Comparison of ENCODE assay signal across 7 mouse cellular contexts in the genomic region with DNA sequence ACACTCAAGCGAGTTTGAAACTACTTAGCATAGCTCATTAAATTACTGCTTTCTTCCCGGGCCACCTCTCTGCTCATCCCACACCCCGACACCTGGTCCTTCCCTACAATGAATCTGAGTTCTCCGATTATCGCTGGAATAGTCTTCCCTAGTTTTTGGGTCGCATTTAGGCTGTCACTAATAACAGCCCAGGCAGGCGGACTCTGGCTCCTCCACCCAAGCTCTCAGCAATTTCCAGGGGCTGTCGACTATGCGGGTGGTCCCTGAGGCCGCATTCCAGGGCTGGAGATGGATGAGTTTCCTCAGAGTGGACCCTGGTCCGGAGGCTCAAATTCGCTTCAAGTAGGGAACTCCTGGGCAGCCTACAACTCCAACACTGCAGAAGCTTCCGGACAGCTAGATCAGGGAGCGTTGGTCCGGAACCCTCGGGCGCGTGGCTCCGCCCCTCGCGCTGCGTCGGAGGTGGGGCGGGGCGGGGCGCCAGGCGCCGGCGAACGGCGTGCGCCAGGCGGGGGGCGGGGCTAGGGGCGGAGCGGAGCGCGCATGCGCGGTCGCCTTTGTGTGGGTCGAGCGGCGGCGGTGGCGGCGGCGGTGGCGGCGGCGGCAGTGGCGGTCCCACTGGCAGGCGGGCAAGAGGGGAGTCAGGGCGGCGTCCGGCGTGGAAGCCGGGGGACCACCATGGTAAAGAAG. TPM values are rescaled to one million over a fixed set of nuclear protein-coding genes. Genes with fewer than 3 reads are reported as not detected.
DNase-seq lines count a peak whose midpoint lies in the region; ATAC-seq and TF ChIP-seq lines count a peak whose summit lies in the region.

Gene Rtf1, plus strand, starts transcription at position 544 of the 690 bp plus-strand sequence.

- H3K9me3 ChIP-seq in embryonic facial prominence, embryonic 11.5 days (replicated peaks; ENCODE audit: control insufficient read depth, low read length): no peaks in the 10 kb centered on the region
- H3K9me3 ChIP-seq in limb, embryonic 12.5 days: no peaks in the 10 kb centered on the region
- H3K9me3 ChIP-seq in midbrain, embryonic 15.5 days: no peaks in the 10 kb centered on the region

- no peaks in the 10 kb centered on the region for H3K4me1 ChIP-seq in embryonic facial prominence, embryonic 11.5 days (ENCODE audit: control insufficient read depth, insufficient read depth, low read length)
- no peaks in the 10 kb centered on the region for H3K4me1 ChIP-seq in kidney, adult 2 months (ENCODE audit: control insufficient read depth, insufficient read depth, low read length)
- peaks cover 15% of the 10 kb centered on the region; the same call in 1 of the 2 replicates for H3K4me1 ChIP-seq in limb, embryonic 12.5 days (replicated peaks)
- peaks cover 27% of the 10 kb centered on the region for H3K4me1 ChIP-seq in midbrain, embryonic 15.5 days
- H3K4me1 ChIP-seq in spleen, adult 2 months (ENCODE audit: control insufficient read depth, insufficient read depth, insufficient read length): 0 out of 2 replicates have a peak, but pooled peaks cover 1% of the 10 kb centered on the region

- H3K27me3 ChIP-seq in embryonic facial prominence, embryonic 11.5 days (ENCODE audit: control insufficient read depth, insufficient read depth, low read length): no peaks in the 10 kb centered on the region
- no peaks in the 10 kb centered on the region for H3K27me3 ChIP-seq in kidney, adult 2 months (replicated peaks; ENCODE audit: control insufficient read depth, insufficient read depth, low read length)
- no peaks in the 10 kb centered on the region for H3K27me3 ChIP-seq in limb, embryonic 12.5 days
- 0 out of 2 replicates have a peak, but pooled peaks cover 4% of the 10 kb centered on the region for H3K27me3 ChIP-seq in midbrain, embryonic 15.5 days (replicated peaks)
- no peaks in the 10 kb centered on the region for H3K27me3 ChIP-seq in spleen, adult 2 months (ENCODE audit: control insufficient read depth, insufficient read depth, low read length)

- H3K4me3 ChIP-seq in embryonic facial prominence, embryonic 11.5 days (ENCODE audit: low read depth, low read length): peak within 1 kb of the TSS; percentile 99
- peak within 1 kb of the TSS; percentile 80 for H3K4me3 ChIP-seq in kidney, adult 2 months (ENCODE audit: insufficient read depth, low read depth, low read length)
- H3K4me3 ChIP-seq in limb, embryonic 12.5 days (replicated peaks): peak within 1 kb of the TSS; percentile 99
- H3K4me3 ChIP-seq in midbrain, embryonic 15.5 days: peak within 1 kb of the TSS; percentile 87
- H3K4me3 ChIP-seq in spleen, adult 2 months (ENCODE audit: extremely low read depth, insufficient read depth, insufficient read length): peak within 1 kb of the TSS; percentile 89

- WGBS in embryonic facial prominence, embryonic 11.5 days: under 1% methylated on average over 39 of the region's 58 CpGs
- 5% methylated on average over 54 of the region's 58 CpGs for WGBS in kidney, adult 2 months
- WGBS in limb, embryonic 12.5 days: under 1% methylated on average over 47 of the region's 58 CpGs
- WGBS in midbrain, embryonic 15.5 days: under 1% methylated on average over 54 of the region's 58 CpGs
- under 1% methylated on average over 57 of the region's 58 CpGs for WGBS in spleen, adult 2 months

- H3K27ac ChIP-seq in embryonic facial prominence, embryonic 11.5 days (replicated peaks; ENCODE audit: low read depth, low read length): peak within 1 kb of the TSS; percentile 43
- peak within 1 kb of the TSS; percentile 84 for H3K27ac ChIP-seq in kidney, adult 2 months (ENCODE audit: insufficient read depth, low read depth, low read length)
- H3K27ac ChIP-seq in limb, embryonic 12.5 days: peak within 1 kb of the TSS; percentile 76
- peak within 1 kb of the TSS; percentile 80 for H3K27ac ChIP-seq in midbrain, embryonic 15.5 days
- H3K27ac ChIP-seq in spleen, adult 2 months (ENCODE audit: insufficient read depth, low read length): peak within 1 kb of the TSS; percentile 92

- H3K4me2 ChIP-seq in embryonic facial prominence, embryonic 11.5 days (ENCODE audit: low read depth, low read length): peak within 1 kb of the TSS; percentile 70
- peak within 1 kb of the TSS; percentile 86 for H3K4me2 ChIP-seq in limb, embryonic 12.5 days
- peak within 1 kb of the TSS; percentile 82 for H3K4me2 ChIP-seq in midbrain, embryonic 15.5 days

- peak; percentile 56 for TF ChIP-seq POLR2A in kidney, adult 2 months (IDR thresholded peaks at IDR 0.05; ENCODE audit: low read depth, low read length)
- peak; percentile 83 for TF ChIP-seq POLR2A in spleen, adult 2 months (IDR thresholded peaks at IDR 0.05; ENCODE audit: low read depth, low read length)

- no peaks in the 10 kb centered on the region for H3K36me3 ChIP-seq in embryonic facial prominence, embryonic 11.5 days (replicated peaks; ENCODE audit: control insufficient read depth, insufficient read depth, low read depth, low read length)
- no peaks in the 10 kb centered on the region for H3K36me3 ChIP-seq in kidney, adult 2 months (ENCODE audit: control insufficient read depth, insufficient read depth, low read length)
- H3K36me3 ChIP-seq in limb, embryonic 12.5 days: peaks cover 7% of the 10 kb centered on the region; the same call in 1 of the 2 replicates
- H3K36me3 ChIP-seq in midbrain, embryonic 15.5 days (replicated peaks): no peaks in the 10 kb centered on the region
- no peaks in the 10 kb centered on the region for H3K36me3 ChIP-seq in spleen, adult 2 months (ENCODE audit: control insufficient read depth, insufficient read depth, low read length)

- peak; percentile 98 for DNase-seq in adrenal gland, postnatal 14 days
- peak; percentile 94 for DNase-seq in embryonic facial prominence, embryonic 11.5 days (ENCODE audit: low spot score)
- peak; percentile 94 for DNase-seq in heart, adult 18-20 months
- DNase-seq in kidney, adult 2 months: peak; percentile 96
- DNase-seq in spleen, adult 2 months (ENCODE audit: low read depth in 1 of 2, low spot score in 2 of 2): peak; percentile 71 to 95

- TF ChIP-seq CTCF in kidney, adult 2 months (conservative IDR thresholded peaks at IDR 0.05; ENCODE audit: insufficient read depth, insufficient read length, low read depth, low read length): no peak
- TF ChIP-seq CTCF in spleen, adult 2 months (IDR thresholded peaks at IDR 0.05; ENCODE audit: extremely low read depth, insufficient read depth, insufficient read length, insufficient replicate concordance): no peak

- ATAC-seq in embryonic facial prominence, embryonic 11.5 days (replicated peaks; ENCODE audit: insufficient number of reproducible peaks, low FRiP score, low TSS enrichment, low read depth): peak; percentile 92
- ATAC-seq in limb, embryonic 12.5 days (ENCODE audit: insufficient number of reproducible peaks, insufficient read depth, low FRiP score, low TSS enrichment, low read depth): peak; percentile 88
- ATAC-seq in midbrain, embryonic 15.5 days (replicated peaks): peak; percentile 97

- peak within 1 kb of the TSS; percentile 97 for H3K9ac ChIP-seq in embryonic facial prominence, embryonic 11.5 days (replicated peaks; ENCODE audit: low read length)
- peak within 1 kb of the TSS; percentile 97 for H3K9ac ChIP-seq in limb, embryonic 12.5 days (replicated peaks)
- H3K9ac ChIP-seq in midbrain, embryonic 15.5 days: peak within 1 kb of the TSS; percentile 87

RNA-seq across cellular contexts. Expression of gene Rtf1, which starts in this region (rescaled TPM):
- 27.1 and 30.2 TPM in 2 replicates for total RNA-seq in adrenal gland, postnatal 14 days (2021)
- polyA plus RNA-seq in embryonic facial prominence, embryonic 11.5 days (2014; fragmentation: Nextera tagmentation; extraction: Ambion mirVana): 33.0 and 38.4 TPM in 2 replicates
- 10 to 100 TPM; 23.1 to 25.1 TPM for total RNA-seq in heart, adult 18-20 months (2021)
- polyA plus RNA-seq in kidney, adult 2 months (2012; rRNA removed): 7.8 and 10.9 TPM in 2 replicates
- 79.0 and 89.2 TPM in 2 replicates for polyA plus RNA-seq in limb, embryonic 12.5 days (2016; fragmentation: Nextera tagmentation; extraction: Ambion mirVana)
- polyA plus RNA-seq in midbrain, embryonic 15.5 days (2015; fragmentation: Nextera tagmentation; extraction: Ambion mirVana): 50.0 and 62.3 TPM in 2 replicates
- polyA plus RNA-seq in spleen, adult 2 months (2012; rRNA removed): 7.4 and 7.9 TPM in 2 replicates

Comparison
In these comparisons a context has a peak if more than half of its experiments do, and no peak if none do; other contexts are left out.
1. Peak in every context shown above with its lines: DNase-seq, ATAC-seq, H3K4me3 ChIP-seq and H3K27ac ChIP-seq.